Mouse (Mus musculus) gastrocnemius, adult 2 months (tissue): ENCODE measurements around the gene Topors. TPM values are rescaled to one million over a fixed set of nuclear protein-coding genes. Genes with fewer than 3 reads are reported as not detected.

Source experiments
- DNase-seq: peaks from one replicate; pipeline ENCODE4 v3.0.0; 2022
- H3K27ac ChIP-seq: fragments of 200-600 bp; 2 replicates; pipeline ENCODE4 v1.8.1; 2022; ENCODE audit warnings: mild to moderate bottlenecking
- H3K4me3 ChIP-seq: fragments of 200-600 bp; 2 replicates; pipeline ENCODE4 v1.8.1; 2022; ENCODE audit warnings: mild to moderate bottlenecking, moderate library complexity
- CTCF ChIP-seq: fragments of 200-600 bp; IDR thresholded peaks from 2 replicates; pipeline ENCODE4 v1.8.1; 2022; ENCODE audit warnings: antibody characterized with exemption, mild to moderate bottlenecking, moderate library complexity
- intact Hi-C: fragments of 180-260 bp; cut with DNase I; formaldehyde crosslinking; loops from one replicate; pipeline ENCODE4 v1.15.1; 2025
- total RNA-seq, 2 experiments: library from RNA; stranded (reverse); gene quantifications; 2 replicates each; pipeline ENCODE4 v1.2.3; 2021

The Topors gene
- total RNA-seq, 2 experiments from 2014 or later: 8.3 to 8.9 TPM

DNA sequence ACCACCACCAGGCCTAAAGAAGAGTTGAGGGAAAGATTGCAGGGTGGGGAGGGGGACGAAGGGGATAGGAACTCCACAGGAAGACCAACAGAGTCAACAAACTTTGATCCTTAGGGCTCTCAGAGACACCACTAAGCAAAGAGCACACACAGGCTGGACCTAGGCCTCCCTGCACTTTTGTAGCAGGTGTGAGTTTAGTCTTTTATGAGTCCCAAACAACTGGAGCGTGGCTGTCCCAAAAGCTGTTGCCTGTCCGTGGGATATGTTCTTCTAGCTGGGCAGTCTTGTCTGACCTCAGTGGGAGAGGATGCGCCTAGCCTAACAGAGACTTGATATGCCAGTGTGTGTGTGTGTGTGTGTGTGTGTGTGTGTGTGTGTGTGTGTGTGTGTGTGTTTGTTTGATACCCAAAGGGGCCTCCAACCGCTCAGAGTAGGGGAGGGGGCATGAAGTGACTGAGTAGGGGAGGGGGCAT is 29.3 kb downstream of the Topors start:
- no peak for TF ChIP-seq CTCF
- H3K4me3 ChIP-seq: peak overlapping the region; percentile 87
- no peak for DNase-seq
- H3K27ac ChIP-seq: peak overlapping the region; percentile 88
- intact Hi-C loops: no loop called here

DNA sequence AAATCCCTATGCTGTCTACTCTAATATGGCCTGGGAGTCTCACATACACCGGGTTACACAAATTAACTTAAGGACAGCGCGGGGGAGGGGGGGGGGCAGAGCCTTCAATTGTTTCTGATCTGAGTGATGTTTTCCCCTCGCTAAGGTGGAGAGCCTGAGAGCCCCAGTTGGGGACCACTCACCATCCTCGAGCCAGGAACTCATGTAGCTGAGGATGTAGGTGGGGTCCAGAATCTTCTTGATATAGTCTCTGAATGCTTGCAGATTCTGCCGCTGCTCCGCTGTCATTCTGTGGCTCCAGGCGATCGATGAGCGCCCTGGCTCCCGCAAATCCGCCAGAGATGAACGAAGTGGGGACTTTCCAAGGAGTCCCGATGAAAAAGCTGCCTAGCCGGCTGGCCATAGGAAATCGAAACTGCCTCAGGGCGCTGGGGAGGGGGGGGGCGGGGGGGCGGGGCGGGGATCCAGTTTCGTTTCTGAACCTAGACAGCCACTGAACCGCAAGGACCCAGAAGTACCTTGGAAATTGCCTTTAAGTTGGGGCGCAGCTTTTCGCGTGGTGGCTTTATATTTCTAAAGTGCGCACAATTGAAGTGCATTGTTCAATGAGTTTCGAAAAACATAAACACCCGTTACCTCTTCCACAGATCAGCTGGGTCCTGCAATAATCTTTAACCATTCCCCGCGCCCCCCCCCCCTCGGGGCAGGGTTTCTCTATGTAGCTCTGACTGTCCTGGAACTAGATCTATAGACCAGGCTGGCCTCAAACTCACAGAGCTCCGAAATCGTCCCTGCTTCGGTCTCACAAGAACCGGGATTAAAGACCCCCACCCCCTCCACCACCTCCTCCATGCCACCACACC is 30.0 kb downstream of the Topors start, which contains the start of gene Ddx58:
Gene Ddx58, minus strand, starts transcription at position 420 of the 863 bp plus-strand sequence.
- H3K27ac ChIP-seq: peak within 1 kb of the TSS; percentile 88
- DNase-seq: peak; percentile 47
- no peak for TF ChIP-seq CTCF
- peak within 1 kb of the TSS; percentile 87 for H3K4me3 ChIP-seq
- intact Hi-C loops: loop anchor here (5.0 kb wide), 1 partner anchor 38 kb away; the partner anchor contains the start of gene Ndufb6

DNA sequence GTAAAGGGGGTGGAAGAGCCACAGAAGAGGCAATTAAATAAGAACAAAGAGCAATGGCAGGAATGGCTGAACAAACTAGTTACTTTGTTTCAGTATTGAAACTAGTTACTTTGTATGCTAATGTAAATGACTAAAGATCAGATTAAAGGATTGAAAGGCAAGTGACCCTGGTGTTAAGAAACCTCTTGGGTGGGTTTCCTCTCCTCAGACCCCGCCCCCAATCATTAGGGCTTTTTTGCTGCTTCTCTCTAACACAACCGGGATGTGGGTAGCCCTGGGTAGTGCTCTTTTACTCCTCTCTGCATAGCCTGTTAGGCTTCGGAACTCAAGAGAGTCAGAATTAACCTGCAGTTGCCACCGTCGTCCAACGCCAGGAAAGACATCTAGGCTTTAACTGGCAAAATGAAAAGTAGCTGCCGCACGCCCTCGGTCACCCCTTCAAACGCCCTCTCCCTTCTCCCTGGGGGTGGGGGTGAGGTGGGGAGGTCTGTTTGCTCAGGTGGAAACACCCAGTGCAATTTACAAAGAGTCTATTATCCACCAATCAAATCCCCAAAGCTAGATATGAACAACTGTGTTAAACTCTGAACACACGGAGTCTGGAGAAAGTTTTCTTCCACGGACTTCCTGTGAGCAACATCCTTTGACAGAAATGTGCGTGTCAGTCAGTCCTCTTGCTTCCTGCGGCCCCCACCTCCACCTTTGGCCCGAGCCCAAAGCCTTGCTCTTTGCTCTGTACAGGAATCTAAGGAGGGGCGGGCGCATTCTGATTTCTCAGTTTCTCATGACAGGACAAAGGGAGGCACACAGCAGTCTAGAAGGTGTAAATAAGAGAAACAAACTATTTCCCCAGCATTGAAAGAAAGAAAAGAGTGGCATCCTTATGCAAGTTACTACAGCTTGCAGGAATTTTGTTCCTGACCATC is 30.9 kb downstream of the Topors start:
- no peak for TF ChIP-seq CTCF
- DNase-seq: peak; percentile 66
- Histone ChIP-seq H3K4me3 (peak overlapping the region; percentile 87), H3K27ac (peak overlapping the region; percentile 88)
- intact Hi-C loops: loop anchor here (5.0 kb wide), 1 partner anchor 39 kb away; the partner anchor contains the start of gene Ndufb6

DNA sequence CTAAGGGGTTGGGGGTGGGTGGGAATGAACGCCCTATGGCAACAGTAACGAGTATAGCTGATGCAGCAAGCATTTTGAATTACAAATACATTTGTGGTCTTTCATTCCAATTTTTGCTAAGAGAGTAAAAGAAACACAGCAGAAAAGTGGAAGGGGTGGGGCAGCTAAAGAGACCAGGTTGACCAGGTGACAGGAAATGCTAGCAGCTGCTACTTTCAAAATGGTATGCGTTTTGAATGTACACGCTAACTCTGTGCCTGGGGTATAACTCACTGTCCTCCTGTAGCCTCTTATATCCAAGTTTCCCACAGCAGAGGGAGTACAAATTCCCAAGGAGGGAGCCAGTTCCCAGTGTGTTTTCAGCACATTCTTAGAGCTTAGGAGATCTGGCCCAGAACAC is 32.8 kb downstream of the Topors start:
- Histone ChIP-seq H3K4me3 (no peak overlapping the region), H3K27ac (no peak overlapping the region)
- intact Hi-C loops: loop anchor here (5.0 kb wide), 1 partner anchor 40 kb away; the partner anchor contains the start of gene Ndufb6
- no peak for DNase-seq
- TF ChIP-seq CTCF: no peak

DNA sequence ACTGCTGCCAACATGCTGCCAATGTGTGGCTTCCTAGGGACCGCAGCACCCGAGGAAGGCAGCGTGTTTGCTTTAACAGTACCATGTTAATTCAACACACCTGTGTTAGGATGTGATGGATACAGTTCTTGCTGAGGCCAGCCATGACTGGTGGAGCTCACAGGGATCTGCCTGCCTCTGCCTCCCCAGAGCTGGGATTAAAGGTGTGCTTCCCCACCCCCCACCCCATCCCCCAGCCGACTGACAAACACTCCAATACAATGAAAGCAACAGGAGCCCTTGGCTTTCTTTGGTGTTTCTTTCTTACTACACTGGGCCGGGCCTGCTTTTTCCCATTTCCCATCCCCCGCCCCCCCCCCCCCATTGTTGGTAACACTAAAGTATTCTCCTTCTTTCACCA is 35.4 kb downstream of the Topors start:
- H3K27ac ChIP-seq: no peak overlapping the region
- no peak overlapping the region for H3K4me3 ChIP-seq
- TF ChIP-seq CTCF: no peak
- DNase-seq: no peak
- intact Hi-C loops: no loop called here

DNA sequence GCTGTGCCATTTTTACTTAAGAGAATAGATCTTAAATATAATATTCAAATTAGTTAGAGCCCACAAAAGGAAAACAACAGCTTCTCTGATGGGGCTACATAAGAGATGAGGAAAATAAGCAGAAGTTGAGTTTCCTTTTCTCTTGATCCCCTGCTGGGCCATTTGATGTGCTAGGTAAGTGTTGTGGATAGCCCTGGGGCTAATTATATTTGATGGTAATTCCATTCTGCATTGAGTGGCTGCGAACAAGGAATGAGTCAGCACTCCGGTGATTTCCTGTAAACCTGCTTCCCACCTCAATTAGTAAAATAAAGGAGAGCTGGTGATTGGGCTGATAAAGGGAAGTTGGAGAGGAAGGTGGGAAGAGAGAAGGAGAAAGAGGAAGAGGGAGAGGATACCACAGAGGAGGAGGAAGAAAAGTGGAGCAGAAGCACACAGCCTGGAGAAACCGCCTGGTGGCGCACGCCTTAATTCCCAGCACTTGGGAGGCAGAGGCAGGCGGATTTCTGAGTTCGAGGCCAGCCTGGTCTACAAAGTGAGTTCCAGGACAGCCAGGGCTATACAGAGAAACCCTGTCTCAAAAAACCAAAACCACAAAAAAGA is 36.5 kb downstream of the Topors start:
- no peak for DNase-seq
- Histone ChIP-seq H3K27ac (no peak overlapping the region), H3K4me3 (no peak overlapping the region)
- intact Hi-C loops: no loop called here
- no peak for TF ChIP-seq CTCF

DNA sequence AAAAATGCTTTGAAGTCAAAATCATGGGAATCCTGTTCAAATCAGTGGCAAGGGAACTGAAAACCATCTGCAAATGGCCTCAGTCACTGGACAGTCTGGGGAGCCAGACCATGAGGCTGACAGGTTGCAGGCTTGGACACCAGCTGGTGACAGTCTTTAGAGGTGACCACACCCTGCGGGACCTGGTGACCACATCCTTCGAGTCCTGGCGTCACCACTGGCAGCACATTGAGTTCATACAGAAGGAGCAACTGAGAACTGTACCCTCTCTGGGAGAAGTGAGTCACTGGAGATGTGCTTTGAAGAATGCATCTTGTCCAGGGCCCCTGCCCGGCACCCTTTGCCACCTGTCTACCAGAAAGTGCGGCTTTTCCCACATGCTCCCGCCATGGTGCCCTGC is 39.9 kb downstream of the Topors start:
- no peak for TF ChIP-seq CTCF
- Histone ChIP-seq H3K4me3 (no peak overlapping the region), H3K27ac (no peak overlapping the region)
- DNase-seq: no peak
- intact Hi-C loops: no loop called here

DNA sequence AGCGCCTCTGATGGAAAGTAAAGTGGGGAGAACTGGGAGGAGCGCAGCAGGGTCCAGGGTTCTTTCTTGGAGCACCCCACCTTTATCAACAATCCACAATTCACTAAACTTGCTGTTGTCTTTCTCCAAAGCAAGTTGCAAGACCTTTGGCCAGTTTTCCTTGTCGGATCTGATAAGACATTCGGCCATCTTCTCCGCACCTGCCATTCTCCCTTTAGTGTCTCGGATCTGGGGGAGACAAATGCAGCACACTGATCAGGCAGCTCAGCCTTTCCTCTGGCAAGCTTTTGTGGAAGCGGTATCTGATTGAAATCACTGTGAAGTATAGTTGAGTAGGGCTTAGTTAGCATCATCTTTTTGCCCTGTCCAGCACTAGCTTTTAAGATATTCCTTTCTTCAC is 41.8 kb downstream of the Topors start:
- no peak for TF ChIP-seq CTCF
- Histone ChIP-seq H3K27ac (no peak overlapping the region), H3K4me3 (no peak overlapping the region)
- intact Hi-C loops: no loop called here
- DNase-seq: no peak

DNA sequence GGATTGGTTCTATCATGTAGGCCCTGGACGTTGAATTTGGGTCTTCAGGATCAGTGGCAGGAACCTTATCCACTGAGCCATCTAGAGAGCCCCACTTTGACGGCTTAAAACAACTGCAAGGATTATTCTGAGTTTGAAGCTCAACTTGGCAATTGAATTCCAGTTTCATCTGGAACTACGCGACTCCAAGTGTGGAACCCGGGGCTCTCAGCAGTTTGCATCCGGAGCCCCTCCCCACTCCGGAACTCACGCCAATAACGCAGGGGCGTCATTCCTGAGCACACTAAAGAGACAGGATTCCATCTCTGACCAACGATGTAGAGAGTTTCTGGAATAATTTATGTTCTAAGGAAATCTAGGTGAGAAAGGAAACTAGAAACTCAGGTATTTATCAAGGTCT is 42.5 kb downstream of the Topors start:
- DNase-seq: no peak
- intact Hi-C loops: no loop called here
- Histone ChIP-seq H3K27ac (no peak overlapping the region), H3K4me3 (no peak overlapping the region)
- no peak for TF ChIP-seq CTCF

DNA sequence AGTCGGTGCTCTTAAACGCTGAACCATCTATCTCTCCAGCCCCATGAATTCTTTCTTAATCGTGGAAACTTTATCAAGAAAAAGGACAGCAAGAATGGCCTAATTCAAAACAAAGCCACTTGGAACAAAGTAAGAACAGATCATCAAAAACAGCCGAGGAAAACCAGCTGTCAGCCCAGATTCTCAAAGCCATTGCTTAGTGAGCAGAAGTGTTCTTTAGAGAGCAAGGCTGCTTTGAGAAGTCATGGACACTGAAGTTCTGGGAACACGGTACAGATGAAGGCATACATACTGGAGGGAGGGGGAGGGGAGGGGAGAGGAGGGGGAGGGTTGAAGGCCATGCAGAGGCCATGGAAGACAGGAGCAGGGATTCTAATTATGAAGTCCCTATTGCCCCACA is 43.6 kb downstream of the Topors start:
- no peak overlapping the region for H3K4me3 ChIP-seq
- intact Hi-C loops: no loop called here
- no peak overlapping the region for H3K27ac ChIP-seq
- DNase-seq: no peak
- TF ChIP-seq CTCF: no peak

DNA sequence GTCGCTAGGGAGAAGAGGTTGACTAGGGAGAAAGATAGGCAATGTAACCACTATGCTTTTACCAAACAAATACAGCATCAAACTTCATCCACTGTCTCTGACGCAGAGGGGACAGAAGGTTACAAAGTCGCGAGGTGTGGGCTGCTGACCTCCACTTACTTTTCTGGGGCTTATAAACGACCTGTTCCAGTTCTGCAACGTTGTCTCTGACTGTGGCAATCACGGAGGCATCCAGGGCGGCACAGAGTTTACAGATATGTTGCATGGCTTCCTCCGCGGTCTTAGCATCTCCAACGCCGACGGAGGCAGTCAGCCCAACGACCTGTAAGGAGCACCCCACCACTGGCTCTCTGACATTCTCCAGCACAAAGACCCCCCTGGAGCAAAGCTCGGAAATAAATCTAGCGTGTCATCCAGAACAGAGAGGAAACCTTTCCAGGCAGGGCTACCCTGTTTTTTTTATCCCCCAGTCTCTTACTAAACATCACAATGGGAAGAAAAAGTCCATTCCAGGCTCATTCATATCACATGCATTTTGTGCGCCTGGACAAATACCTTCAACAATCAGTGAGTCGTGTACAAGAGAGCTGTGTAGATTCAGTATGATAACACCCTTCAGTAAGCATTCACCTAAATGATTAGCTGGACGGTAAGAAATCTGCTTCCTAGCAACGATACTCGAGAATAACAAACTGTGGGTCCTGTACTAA is 47.6 kb downstream of the Topors start:
- no peak for DNase-seq
- Histone ChIP-seq H3K27ac (no peak overlapping the region), H3K4me3 (no peak overlapping the region)
- no peak for TF ChIP-seq CTCF
- intact Hi-C loops: no loop called here
